Mouse (Mus musculus): Measurements from ENCODE around the gene Dnah7b.
"Not testable (repeated sequence)": the region's sequence is repeated elsewhere in the genome, so short reads cannot be mapped to it uniquely, and the experiment has no call there.

DNA sequence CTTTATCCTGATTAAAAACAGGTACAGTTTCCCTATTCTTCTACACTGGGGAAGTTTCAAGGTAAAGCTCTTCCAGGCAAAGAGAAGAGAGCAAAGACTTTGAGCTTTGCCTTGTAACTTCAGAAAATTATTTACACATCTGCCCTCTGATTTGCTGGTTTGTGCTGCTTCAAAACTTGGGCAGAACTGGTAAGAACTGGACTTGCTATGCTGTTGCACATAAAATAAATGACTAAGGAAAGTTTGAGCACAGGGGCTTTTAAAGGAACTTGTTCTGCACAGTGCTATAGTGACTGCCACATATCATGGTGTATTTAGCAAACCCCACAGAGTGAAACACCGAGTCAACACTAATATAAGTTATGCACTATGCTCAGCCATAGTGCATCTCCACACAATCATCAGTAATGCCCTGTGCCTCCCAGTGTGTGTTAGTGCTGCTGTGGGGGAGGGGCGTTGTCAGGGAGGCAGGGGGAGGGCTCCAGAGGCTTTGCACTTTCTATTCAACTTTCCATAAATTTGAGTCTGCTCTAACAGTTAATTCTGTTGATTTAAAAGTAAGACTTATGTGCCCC is 144.0 kb downstream of the Dnah7b start:
- not testable (repeated sequence) for TF ChIP-seq POLR2A, CTCF (IDR thresholded peaks at IDR 0.05; ENCODE audit: extremely low read depth, insufficient read depth, low read length)

All from cortical plate, adult 2 months (tissue).